Mouse (Mus musculus): ENCODE results near the gene Gm11099. TPM values are rescaled to one million over a fixed set of nuclear protein-coding genes. Genes with fewer than 3 reads are reported as not detected.

Gene Gm11099
- polyA plus RNA-seq, 1 experiment: not detected

- H3K4me3 ChIP-seq (ENCODE audit: insufficient read depth, low read depth, low read length): no peak overlapping the region
- TF ChIP-seq CTCF (IDR thresholded peaks at IDR 0.05; ENCODE audit: insufficient read depth, low read depth, low read length): no peak
- no peak for TF ChIP-seq POLR2A (IDR thresholded peaks at IDR 0.05; ENCODE audit: insufficient read depth, low read depth, low read length)
- H3K27ac ChIP-seq (ENCODE audit: insufficient read depth, low read depth, low read length): no peak overlapping the region
- H3K4me1 ChIP-seq (ENCODE audit: control insufficient read depth, insufficient read depth, low read length): no peaks in the 10 kb centered on the region
- 35% methylated on average over 3 of the region's 3 CpGs for WGBS
These were observed 20.6 kb downstream of the Gm11099 start for GRCm38 (mm10) chr2:58879876-58880275.

- WGBS: 33% methylated on average over 4 of the region's 4 CpGs
- TF ChIP-seq POLR2A (IDR thresholded peaks at IDR 0.05; ENCODE audit: insufficient read depth, low read depth, low read length) (no peak), CTCF (IDR thresholded peaks at IDR 0.05; ENCODE audit: insufficient read depth, low read depth, low read length) (no peak)
These were observed 45.8 kb downstream of the Gm11099 start for GRCm38 (mm10) chr2:58905057-58905456.

GRCm38 (mm10) chr2:58906814-58907516 lies 47.7 kb downstream of the Gm11099 start:
- Histone ChIP-seq H3K4me3 (ENCODE audit: insufficient read depth, low read depth, low read length) (no peak overlapping the region), H3K27ac (ENCODE audit: insufficient read depth, low read depth, low read length) (no peak overlapping the region), H3K4me1 (ENCODE audit: control insufficient read depth, insufficient read depth, low read length) (peaks cover 3% of the 10 kb centered on the region; the same call in 1 of the 2 replicates)
- 68% methylated on average over 14 of the region's 14 CpGs for WGBS
- TF ChIP-seq CTCF (IDR thresholded peaks at IDR 0.05; ENCODE audit: insufficient read depth, low read depth, low read length) (no peak), POLR2A (IDR thresholded peaks at IDR 0.05; ENCODE audit: insufficient read depth, low read depth, low read length) (no peak)

More at GRCm38 (mm10) chr2:58905057-58905456, 45.8 kb downstream of the Gm11099 start:
- Histone ChIP-seq H3K4me3 (ENCODE audit: insufficient read depth, low read depth, low read length) (no peak overlapping the region), H3K27ac (ENCODE audit: insufficient read depth, low read depth, low read length) (peak overlapping the region; percentile 20; the same call in 1 of the 2 replicates), H3K4me1 (ENCODE audit: control insufficient read depth, insufficient read depth, low read length) (peaks cover 3% of the 10 kb centered on the region; the same call in 1 of the 2 replicates)

GRCm38 (mm10) chr2:58912339-58912738 lies 53.1 kb downstream of the Gm11099 start:
- TF ChIP-seq CTCF (IDR thresholded peaks at IDR 0.05; ENCODE audit: insufficient read depth, low read depth, low read length) (no peak), POLR2A (IDR thresholded peaks at IDR 0.05; ENCODE audit: insufficient read depth, low read depth, low read length) (no peak)
- Histone ChIP-seq H3K4me3 (ENCODE audit: insufficient read depth, low read depth, low read length) (no peak overlapping the region), H3K4me1 (ENCODE audit: control insufficient read depth, insufficient read depth, low read length) (no peaks in the 10 kb centered on the region), H3K27ac (ENCODE audit: insufficient read depth, low read depth, low read length) (no peak overlapping the region)
- WGBS: 95% methylated on average over 9 of the region's 9 CpGs

GRCm38 (mm10) chr2:58918351-58918750 lies 59.1 kb downstream of the Gm11099 start:
- no peak for TF ChIP-seq POLR2A (IDR thresholded peaks at IDR 0.05; ENCODE audit: insufficient read depth, low read depth, low read length)
- TF ChIP-seq CTCF (IDR thresholded peaks at IDR 0.05; ENCODE audit: insufficient read depth, low read depth, low read length): no peak
- WGBS: 73% methylated on average over 4 of the region's 4 CpGs

GRCm38 (mm10) chr2:58925551-58925950 lies 66.3 kb downstream of the Gm11099 start:
- H3K4me1 ChIP-seq (ENCODE audit: control insufficient read depth, insufficient read depth, low read length): no peaks in the 10 kb centered on the region
- TF ChIP-seq POLR2A (IDR thresholded peaks at IDR 0.05; ENCODE audit: insufficient read depth, low read depth, low read length): no peak
- TF ChIP-seq CTCF (IDR thresholded peaks at IDR 0.05; ENCODE audit: insufficient read depth, low read depth, low read length): no peak
- H3K4me3 ChIP-seq (ENCODE audit: insufficient read depth, low read depth, low read length): no peak overlapping the region
- 91% methylated on average over 2 of the region's 2 CpGs for WGBS
- no peak overlapping the region for H3K27ac ChIP-seq (ENCODE audit: insufficient read depth, low read depth, low read length)

More at GRCm38 (mm10) chr2:58918351-58918750, 59.1 kb downstream of the Gm11099 start:
- H3K27ac ChIP-seq (ENCODE audit: insufficient read depth, low read depth, low read length): no peak overlapping the region
- H3K4me1 ChIP-seq (ENCODE audit: control insufficient read depth, insufficient read depth, low read length): no peaks in the 10 kb centered on the region
- H3K4me3 ChIP-seq (ENCODE audit: insufficient read depth, low read depth, low read length): no peak overlapping the region

GRCm38 (mm10) chr2:58941361-58941760 lies 82.1 kb downstream of the Gm11099 start:
- H3K4me1 ChIP-seq (ENCODE audit: control insufficient read depth, insufficient read depth, low read length): no peaks in the 10 kb centered on the region
- H3K27ac ChIP-seq (ENCODE audit: insufficient read depth, low read depth, low read length): no peak overlapping the region
- TF ChIP-seq CTCF (IDR thresholded peaks at IDR 0.05; ENCODE audit: insufficient read depth, low read depth, low read length): no peak
- TF ChIP-seq POLR2A (IDR thresholded peaks at IDR 0.05; ENCODE audit: insufficient read depth, low read depth, low read length): no peak
- 74% methylated on average over 4 of the region's 4 CpGs for WGBS
- H3K4me3 ChIP-seq (ENCODE audit: insufficient read depth, low read depth, low read length): no peak overlapping the region

GRCm38 (mm10) chr2:58948796-58949195 lies 89.6 kb downstream of the Gm11099 start:
- no peak overlapping the region for H3K4me3 ChIP-seq (ENCODE audit: insufficient read depth, low read depth, low read length)
- no peak overlapping the region for H3K27ac ChIP-seq (ENCODE audit: insufficient read depth, low read depth, low read length)
- WGBS: 73% methylated on average over 7 of the region's 7 CpGs
- H3K4me1 ChIP-seq (ENCODE audit: control insufficient read depth, insufficient read depth, low read length): no peaks in the 10 kb centered on the region
- TF ChIP-seq POLR2A (IDR thresholded peaks at IDR 0.05; ENCODE audit: insufficient read depth, low read depth, low read length): no peak
- TF ChIP-seq CTCF (IDR thresholded peaks at IDR 0.05; ENCODE audit: insufficient read depth, low read depth, low read length): no peak

- TF ChIP-seq POLR2A (IDR thresholded peaks at IDR 0.05; ENCODE audit: insufficient read depth, low read depth, low read length) (no peak), CTCF (IDR thresholded peaks at IDR 0.05; ENCODE audit: insufficient read depth, low read depth, low read length) (no peak)
- 94% methylated on average over 3 of the region's 3 CpGs for whole genome bisulfite sequencing
- Histone ChIP-seq H3K27ac (ENCODE audit: insufficient read depth, low read depth, low read length) (no peak overlapping the region), H3K4me1 (ENCODE audit: control insufficient read depth, insufficient read depth, low read length) (no peaks in the 10 kb centered on the region), H3K4me3 (ENCODE audit: insufficient read depth, low read depth, low read length) (no peak overlapping the region)
These were observed 92.9 kb downstream of the Gm11099 start for GRCm38 (mm10) chr2:58952101-58952500.
